ENCODE assay signal across 11 mouse cellular contexts in the genomic region with DNA sequence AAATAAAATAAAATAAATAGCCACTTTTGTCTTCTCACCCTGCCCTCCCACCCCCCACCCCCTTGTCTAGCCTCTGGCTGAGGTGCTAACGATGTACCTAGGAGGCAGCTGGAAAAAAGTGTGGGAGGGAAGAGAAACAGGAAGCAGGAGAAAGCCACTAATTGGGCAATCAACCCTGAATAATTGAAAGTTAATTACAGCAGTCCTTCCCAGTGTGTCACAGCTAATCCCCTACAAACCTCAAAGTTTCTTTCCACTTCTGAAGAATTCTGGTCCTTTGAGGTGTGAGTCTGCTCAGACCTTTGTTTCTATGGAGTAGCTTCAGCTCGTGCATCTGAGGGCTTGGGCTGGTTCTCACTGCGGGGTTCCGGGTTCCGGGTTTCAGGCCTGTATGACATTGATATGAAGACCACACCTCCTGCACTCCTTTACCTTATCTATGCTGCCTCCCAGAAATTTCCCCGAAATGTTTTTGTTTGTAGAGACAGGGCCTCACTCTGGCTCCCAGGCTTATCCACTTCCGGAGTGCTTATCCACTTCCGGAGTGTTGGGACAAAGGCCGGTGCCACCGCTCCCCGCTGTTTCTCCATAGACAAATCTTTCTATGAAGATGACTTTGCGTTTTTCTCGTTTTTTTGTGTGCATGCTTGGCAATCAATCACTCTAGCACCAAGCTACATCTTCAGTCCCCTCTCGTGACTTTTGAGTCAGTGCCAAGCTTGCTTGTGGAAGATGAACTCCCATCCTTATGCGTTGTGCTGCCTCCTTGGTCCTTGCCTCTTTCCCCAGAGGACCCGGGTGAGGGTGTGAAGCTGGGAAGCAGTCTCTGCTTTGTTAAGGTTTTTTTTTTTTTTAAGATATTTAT.
DNase-seq lines count a peak whose midpoint lies in the region; TF ChIP-seq lines count a peak whose summit lies in the region.
"Had no signal": no experiment of that assay in that cellular context is flagged by ENCODE, and none has a peak within 500 bp of the region (broad histone marks: within the 10 kb centered on the region; RNA-seq: fewer than 3 reads in every experiment).

No protein-coding gene starts in this region.

- no peak for TF ChIP-seq POLR2A in heart, adult 2 months (IDR thresholded peaks at IDR 0.05; ENCODE audit: insufficient read depth, low read depth, low read length)

- no peak overlapping the region for H3K27ac ChIP-seq in heart, adult 2 months

- TF ChIP-seq EP300 in heart, adult 2 months (IDR thresholded peaks at IDR 0.05; ENCODE audit: insufficient read depth, low read depth, low read length), result no peak

- no peak overlapping the region for H3K4me3 ChIP-seq in heart, adult 2 months

- 24% methylated on average over 16 of the region's 16 CpGs for WGBS in heart, adult 2 months

- H3K9ac ChIP-seq in heart, adult 2 months (ENCODE audit: low read depth, low read length), result no peak overlapping the region

- H3K4me1 ChIP-seq in heart, adult 2 months (ENCODE audit: control insufficient read depth, insufficient read depth, low read length), result no peaks in the 10 kb centered on the region; the same call in 1 of the 2 replicates

- peak; percentile 5 to 9 for DNase-seq in heart, adult 18-20 months
- no peak for DNase-seq in heart, adult 2 months
- peak; percentile 6 to 23 for DNase-seq in spleen, postnatal 10 days (ENCODE audit: low spot score in 2 of 2)
- no peak for DNase-seq in spleen, postnatal 14 days (ENCODE audit: low spot score in 2 of 2)
- peak; percentile 87 for DNase-seq in liver
- peak; percentile 46 for DNase-seq in yolk sac, embryonic 10.5 days (ENCODE audit: low spot score)
- no peak for DNase-seq in gastrocnemius, postnatal 25 days
- DNase-seq in adrenal gland, postnatal 36 days, result no peak
- DNase-seq: adrenal gland, adult 2 months; left cerebral cortex, postnatal 4 days; thymus, postnatal 25 days had no signal

- no peaks in the 10 kb centered on the region for H3K27me3 ChIP-seq in heart, adult 2 months (ENCODE audit: control insufficient read depth, insufficient read depth, low read length)

- H3K36me3 ChIP-seq in heart, adult 2 months (ENCODE audit: control insufficient read depth, insufficient read depth, low read length), result no peaks in the 10 kb centered on the region

- intact Hi-C loops in heart, adult 2 months (cut with DNase I), result no loop called here

- TF ChIP-seq CTCF in heart, adult 2 months (IDR thresholded peaks at IDR 0.05), result no peak

- H3K79me2 ChIP-seq in heart, adult 2 months (replicated peaks; ENCODE audit: control insufficient read depth, insufficient read depth, low read length), result no peaks in the 10 kb centered on the region

Comparison
In these comparisons a context has a peak if more than half of its experiments do, and no peak if none do; other contexts are left out.
1. DNase-seq: peak in heart, adult 18-20 months (2 of 2), spleen, postnatal 10 days (2 of 2), liver (single experiment) and yolk sac, embryonic 10.5 days (single experiment); none in heart, adult 2 months (0 of 2), spleen, postnatal 14 days (0 of 2), gastrocnemius, postnatal 25 days (single experiment) and adrenal gland, postnatal 36 days (0 of 2).